Mouse (Mus musculus): Measurements from ENCODE around the gene Wdtc1. TPM values are rescaled to one million over a fixed set of nuclear protein-coding genes. Genes with fewer than 3 reads are reported as not detected.

Wdtc1 gene
- polyA plus RNA-seq, 1 experiment: 33.3 TPM

DNA sequence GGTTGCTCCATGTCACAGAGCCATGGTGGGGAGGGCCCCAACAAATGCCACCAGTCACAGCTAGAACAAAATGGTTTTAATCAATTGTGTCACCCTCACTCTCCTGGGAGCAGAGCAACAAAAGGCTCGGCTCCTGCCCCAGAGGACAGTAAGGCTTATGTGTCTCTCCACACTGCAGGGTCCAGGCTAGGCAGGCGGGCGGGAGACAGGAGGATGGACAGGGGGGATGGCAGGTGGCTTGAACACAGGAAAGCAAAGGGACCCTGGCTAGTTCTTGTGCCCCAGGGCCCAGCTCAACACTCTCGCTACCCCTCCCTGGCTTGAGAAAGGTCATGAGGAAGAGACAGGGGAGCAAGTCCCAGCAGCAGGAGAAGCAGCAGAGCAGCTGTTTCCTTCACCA is 60.9 kb downstream of the Wdtc1 start:
- WGBS: 80% methylated on average over 4 of the region's 4 CpGs
- Histone ChIP-seq H3K4me1 (ENCODE audit: control insufficient read depth, insufficient read depth, insufficient read length) (no peaks in the 10 kb centered on the region), H3K27me3 (ENCODE audit: control insufficient read depth, insufficient read depth, low read length) (no peaks in the 10 kb centered on the region), H3K4me3 (ENCODE audit: extremely low read depth, insufficient read depth, insufficient read length) (no peak overlapping the region), H3K36me3 (ENCODE audit: control insufficient read depth, insufficient read depth, low read length) (peaks cover 11% of the 10 kb centered on the region), H3K27ac (ENCODE audit: insufficient read depth, low read length) (no peak overlapping the region)
- no peak for DNase-seq (ENCODE audit: low read depth in 1 of 2, low spot score in 2 of 2)
- no peak for TF ChIP-seq CTCF (IDR thresholded peaks at IDR 0.05; ENCODE audit: extremely low read depth, insufficient read depth, insufficient read length, insufficient replicate concordance)
- TF ChIP-seq POLR2A (IDR thresholded peaks at IDR 0.05; ENCODE audit: low read depth, low read length): no peak

DNA sequence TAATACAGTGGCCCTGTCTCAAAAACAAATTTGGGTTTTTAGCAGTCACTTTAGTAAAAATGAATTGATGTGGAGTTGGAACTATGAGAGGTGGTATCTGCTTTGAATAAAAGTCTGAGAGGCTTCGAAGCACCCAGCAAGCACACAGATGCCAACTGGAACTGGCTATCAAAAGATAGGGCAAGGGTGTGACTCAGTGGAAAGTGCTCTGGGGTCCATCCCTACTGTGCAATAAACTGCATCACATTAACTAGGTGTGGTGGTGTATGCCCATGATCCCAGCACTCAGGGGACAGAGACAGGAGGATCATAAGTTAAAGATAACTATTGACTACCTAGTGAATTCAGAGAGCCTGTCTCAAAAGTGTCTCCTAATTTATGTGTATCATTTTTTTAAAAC is 62.0 kb downstream of the Wdtc1 start:
- DNase-seq (ENCODE audit: low read depth in 1 of 2, low spot score in 2 of 2): no peak
- H3K27ac ChIP-seq (ENCODE audit: insufficient read depth, low read length): no peak overlapping the region
- H3K27me3 ChIP-seq (ENCODE audit: control insufficient read depth, insufficient read depth, low read length): no peaks in the 10 kb centered on the region
- H3K36me3 ChIP-seq (ENCODE audit: control insufficient read depth, insufficient read depth, low read length): peaks cover 9% of the 10 kb centered on the region
- TF ChIP-seq POLR2A (IDR thresholded peaks at IDR 0.05; ENCODE audit: low read depth, low read length): no peak
- no peak for TF ChIP-seq CTCF (IDR thresholded peaks at IDR 0.05; ENCODE audit: extremely low read depth, insufficient read depth, insufficient read length, insufficient replicate concordance)
- WGBS: 82% methylated on average over 1 of the region's 1 CpGs
- H3K4me3 ChIP-seq (ENCODE audit: extremely low read depth, insufficient read depth, insufficient read length): no peak overlapping the region
- no peaks in the 10 kb centered on the region for H3K4me1 ChIP-seq (ENCODE audit: control insufficient read depth, insufficient read depth, insufficient read length)

DNA sequence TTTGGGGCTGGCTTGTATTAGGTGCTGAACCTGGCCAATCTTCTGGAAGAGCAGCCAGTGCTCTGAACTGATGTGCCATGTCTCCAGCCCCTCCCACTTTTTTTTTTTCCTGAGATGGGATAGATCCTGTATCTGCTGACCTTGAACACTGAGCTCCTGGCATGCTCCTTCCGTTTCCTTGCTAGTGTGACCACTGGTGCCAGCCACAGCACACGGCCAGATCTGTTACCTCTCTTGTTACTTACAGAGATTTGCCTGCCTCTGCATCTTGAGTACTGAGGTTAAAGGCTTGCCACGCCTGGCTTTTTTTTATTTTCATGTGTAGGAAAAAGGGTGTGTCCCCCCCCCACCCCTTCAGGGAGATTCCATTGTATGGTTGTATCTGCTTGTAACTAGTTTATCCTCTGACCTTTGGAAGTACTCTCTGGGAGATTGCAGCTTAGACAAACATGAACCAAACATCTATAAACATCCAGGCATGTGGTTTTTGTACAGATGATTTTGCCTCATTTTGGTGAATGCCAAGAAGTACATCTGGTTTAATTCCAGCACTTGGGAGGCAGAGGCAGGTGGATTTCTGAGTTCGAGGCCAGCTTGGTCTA is 66.7 kb downstream of the Wdtc1 start:
- TF ChIP-seq CTCF (IDR thresholded peaks at IDR 0.05; ENCODE audit: extremely low read depth, insufficient read depth, insufficient read length, insufficient replicate concordance) (no peak), POLR2A (IDR thresholded peaks at IDR 0.05; ENCODE audit: low read depth, low read length) (no peak)
- no peaks in the 10 kb centered on the region for H3K4me1 ChIP-seq (ENCODE audit: control insufficient read depth, insufficient read depth, insufficient read length)
- H3K4me3 ChIP-seq (ENCODE audit: extremely low read depth, insufficient read depth, insufficient read length): no peak overlapping the region
- no peaks in the 10 kb centered on the region for H3K36me3 ChIP-seq (ENCODE audit: control insufficient read depth, insufficient read depth, low read length)
- no peaks in the 10 kb centered on the region for H3K27me3 ChIP-seq (ENCODE audit: control insufficient read depth, insufficient read depth, low read length)
- 72% methylated on average over 4 of the region's 4 CpGs for WGBS
- DNase-seq (ENCODE audit: low read depth in 1 of 2, low spot score in 2 of 2): no peak
- H3K27ac ChIP-seq (ENCODE audit: insufficient read depth, low read length): no peak overlapping the region

DNA sequence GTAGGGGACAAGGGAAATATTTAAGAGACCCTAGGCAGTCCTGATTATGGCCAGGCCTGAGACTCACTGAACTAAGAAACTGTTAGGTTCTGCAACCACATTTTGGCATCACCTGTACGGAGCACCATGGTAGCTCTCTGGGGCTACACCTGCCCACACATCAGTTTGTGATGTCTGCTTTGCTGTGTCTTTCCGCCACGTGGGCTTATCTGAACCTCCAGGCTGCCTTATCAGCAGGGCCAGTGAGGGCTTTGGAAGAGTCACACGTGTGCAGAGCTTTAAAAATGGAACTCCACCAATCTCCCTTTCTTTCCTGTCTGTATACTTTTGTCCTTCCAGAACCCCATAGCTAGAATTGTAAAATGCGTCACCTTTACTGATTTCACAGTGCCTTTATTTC is 67.3 kb downstream of the Wdtc1 start:
- no peaks in the 10 kb centered on the region for H3K36me3 ChIP-seq (ENCODE audit: control insufficient read depth, insufficient read depth, low read length)
- H3K4me1 ChIP-seq (ENCODE audit: control insufficient read depth, insufficient read depth, insufficient read length): no peaks in the 10 kb centered on the region
- H3K27me3 ChIP-seq (ENCODE audit: control insufficient read depth, insufficient read depth, low read length): no peaks in the 10 kb centered on the region
- no peak overlapping the region for H3K4me3 ChIP-seq (ENCODE audit: extremely low read depth, insufficient read depth, insufficient read length)
- 65% methylated on average over 5 of the region's 5 CpGs for WGBS
- no peak overlapping the region for H3K27ac ChIP-seq (ENCODE audit: insufficient read depth, low read length)
- TF ChIP-seq CTCF (IDR thresholded peaks at IDR 0.05; ENCODE audit: extremely low read depth, insufficient read depth, insufficient read length, insufficient replicate concordance) (no peak), POLR2A (IDR thresholded peaks at IDR 0.05; ENCODE audit: low read depth, low read length) (no peak)
- DNase-seq (ENCODE audit: low read depth in 1 of 2, low spot score in 2 of 2): no peak

DNA sequence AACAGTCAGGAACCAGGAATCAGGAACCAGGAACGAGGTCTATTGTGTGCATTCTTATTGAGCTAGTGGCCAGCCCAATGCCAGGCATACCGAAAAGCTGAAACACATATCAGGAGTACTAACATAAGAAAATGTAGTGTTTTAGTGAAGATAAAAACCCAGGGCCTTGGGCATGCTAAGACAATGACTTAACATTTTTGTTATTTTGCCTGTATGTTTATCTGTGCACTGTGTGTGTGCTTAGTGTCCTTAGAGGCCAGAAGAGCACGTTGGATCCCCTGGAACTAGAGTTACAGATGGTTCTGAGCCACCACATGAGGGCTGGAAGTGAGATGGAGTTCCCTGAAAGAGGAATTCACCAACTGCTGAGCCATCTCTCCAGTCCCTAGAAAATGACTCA is 68.0 kb downstream of the Wdtc1 start:
- no peak for DNase-seq (ENCODE audit: low read depth in 1 of 2, low spot score in 2 of 2)
- Histone ChIP-seq H3K4me3 (ENCODE audit: extremely low read depth, insufficient read depth, insufficient read length) (no peak overlapping the region), H3K4me1 (ENCODE audit: control insufficient read depth, insufficient read depth, insufficient read length) (no peaks in the 10 kb centered on the region), H3K36me3 (ENCODE audit: control insufficient read depth, insufficient read depth, low read length) (no peaks in the 10 kb centered on the region), H3K27ac (ENCODE audit: insufficient read depth, low read length) (no peak overlapping the region), H3K27me3 (ENCODE audit: control insufficient read depth, insufficient read depth, low read length) (no peaks in the 10 kb centered on the region)
- TF ChIP-seq POLR2A (IDR thresholded peaks at IDR 0.05; ENCODE audit: low read depth, low read length) (no peak), CTCF (IDR thresholded peaks at IDR 0.05; ENCODE audit: extremely low read depth, insufficient read depth, insufficient read length, insufficient replicate concordance) (no peak)
- 83% methylated on average over 3 of the region's 3 CpGs for whole genome bisulfite sequencing

DNA sequence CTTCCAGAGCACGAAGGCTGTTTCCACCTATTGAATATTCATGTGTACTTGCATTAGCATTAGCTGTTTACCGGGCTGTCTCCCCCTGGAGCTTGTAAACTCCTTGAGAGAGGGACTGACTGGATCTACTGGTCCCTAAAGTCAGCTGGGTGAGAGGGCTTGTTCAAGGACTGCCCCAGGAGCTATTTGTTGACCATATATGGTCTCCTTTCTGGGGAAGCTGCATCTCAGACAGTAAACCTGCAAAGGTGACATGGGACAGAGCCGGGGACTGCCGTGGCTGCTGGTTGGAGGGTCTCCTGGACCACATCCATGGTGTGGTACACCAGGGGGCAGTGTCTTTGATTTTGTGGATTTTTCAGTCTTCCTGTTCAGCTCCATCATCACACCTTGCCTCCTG is 70.6 kb downstream of the Wdtc1 start:
- Histone ChIP-seq H3K36me3 (ENCODE audit: control insufficient read depth, insufficient read depth, low read length) (no peaks in the 10 kb centered on the region), H3K4me3 (ENCODE audit: extremely low read depth, insufficient read depth, insufficient read length) (no peak overlapping the region), H3K27ac (ENCODE audit: insufficient read depth, low read length) (no peak overlapping the region), H3K4me1 (ENCODE audit: control insufficient read depth, insufficient read depth, insufficient read length) (peaks cover 4% of the 10 kb centered on the region; the same call in 1 of the 2 replicates), H3K27me3 (ENCODE audit: control insufficient read depth, insufficient read depth, low read length) (no peaks in the 10 kb centered on the region)
- no peak for DNase-seq (ENCODE audit: low read depth in 1 of 2, low spot score in 2 of 2)
- TF ChIP-seq POLR2A (IDR thresholded peaks at IDR 0.05; ENCODE audit: low read depth, low read length): no peak
- WGBS: 90% methylated on average over 4 of the region's 4 CpGs

DNA sequence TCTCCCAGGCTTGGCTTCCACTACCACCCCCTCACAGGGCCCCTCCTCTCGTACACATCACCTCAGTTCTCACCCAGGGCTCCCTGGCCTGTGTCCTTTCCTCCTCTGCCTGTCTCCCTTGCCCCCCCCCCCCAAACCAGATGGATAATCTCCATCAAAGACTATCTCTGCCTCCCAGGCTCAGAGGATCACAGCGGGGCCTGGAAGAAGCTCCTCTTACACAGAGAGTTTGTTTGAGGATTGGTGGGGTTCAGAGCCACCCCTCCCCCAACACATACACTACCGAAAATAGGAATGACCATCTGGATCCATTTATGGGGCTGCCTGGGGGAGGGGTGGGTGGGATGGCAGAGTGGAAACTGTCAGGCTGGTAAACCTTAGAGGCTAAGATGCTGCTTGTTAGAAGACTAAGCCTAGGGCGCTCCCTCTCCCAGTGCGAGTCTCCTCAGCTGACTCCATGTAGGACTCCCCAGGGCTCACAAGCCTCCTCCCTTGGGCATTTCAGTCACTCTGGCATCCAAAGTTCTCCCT is 71.3 kb downstream of the Wdtc1 start:
- Histone ChIP-seq H3K27ac (ENCODE audit: insufficient read depth, low read length) (no peak overlapping the region), H3K27me3 (ENCODE audit: control insufficient read depth, insufficient read depth, low read length) (no peaks in the 10 kb centered on the region), H3K36me3 (ENCODE audit: control insufficient read depth, insufficient read depth, low read length) (no peaks in the 10 kb centered on the region), H3K4me1 (ENCODE audit: control insufficient read depth, insufficient read depth, insufficient read length) (peaks cover 4% of the 10 kb centered on the region; the same call in 1 of the 2 replicates), H3K4me3 (ENCODE audit: extremely low read depth, insufficient read depth, insufficient read length) (no peak overlapping the region)
- TF ChIP-seq POLR2A (IDR thresholded peaks at IDR 0.05; ENCODE audit: low read depth, low read length) (no peak), CTCF (IDR thresholded peaks at IDR 0.05; ENCODE audit: extremely low read depth, insufficient read depth, insufficient read length, insufficient replicate concordance) (no peak)
- no peak for DNase-seq (ENCODE audit: low read depth in 1 of 2, low spot score in 2 of 2)
- WGBS: 80% methylated on average over 5 of the region's 5 CpGs

All from spleen, adult 2 months (tissue).